Mouse (Mus musculus) megakaryocyte-erythroid progenitor cell, adult 5-6 weeks (primary cell): ENCODE data around the gene Bicd1. TPM values are rescaled to one million over a fixed set of nuclear protein-coding genes. Genes with fewer than 3 reads are reported as not detected.

Experiments used
- ATAC-seq: replicated peaks from 2 replicates; pipeline ENCODE4 v1.8.0; 2016; ENCODE audit warnings: mild to moderate bottlenecking, inconsistent platforms; ENCODE audit not compliant: severe bottlenecking, poor library complexity, low FRiP score, low TSS enrichment
- total RNA-seq, 2 experiments: library from RNA; stranded (forward) in 1 of 2; stranded (reverse) in 1 of 2; fragments of 200-1000, 215-1000 nt in 1 of 2; fragments of >200 nt in 1 of 2; fragmentation: Nextera tagmentation in 1 of 2; gene quantifications; 2 replicates each; pipeline ENCODE4 v1.2.3; 2014 to 2017

Bicd1 gene
- total RNA-seq, 2 experiments from 2014 or later: 9.2 to 12.7 TPM

DNA sequence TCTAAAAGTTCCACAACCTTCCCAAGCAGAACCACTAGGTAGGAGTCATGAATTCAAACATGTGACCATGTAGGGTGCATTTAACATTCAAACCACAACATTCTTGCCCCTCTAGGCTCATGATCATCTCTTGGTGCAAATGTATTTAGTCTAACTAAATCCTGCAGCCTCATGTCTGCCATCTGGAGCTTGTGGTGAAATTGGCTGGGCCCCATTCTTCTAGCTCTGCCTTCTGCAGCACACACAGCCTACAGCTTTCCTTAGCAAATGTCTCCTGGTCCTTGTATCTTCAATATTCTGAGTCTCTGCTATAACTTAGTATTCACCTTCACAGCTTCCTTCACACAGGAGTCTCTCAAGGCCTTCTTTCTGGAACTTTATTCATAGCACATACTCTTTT lies 87.2 kb downstream of the Bicd1 start:
- no peak for ATAC-seq

DNA sequence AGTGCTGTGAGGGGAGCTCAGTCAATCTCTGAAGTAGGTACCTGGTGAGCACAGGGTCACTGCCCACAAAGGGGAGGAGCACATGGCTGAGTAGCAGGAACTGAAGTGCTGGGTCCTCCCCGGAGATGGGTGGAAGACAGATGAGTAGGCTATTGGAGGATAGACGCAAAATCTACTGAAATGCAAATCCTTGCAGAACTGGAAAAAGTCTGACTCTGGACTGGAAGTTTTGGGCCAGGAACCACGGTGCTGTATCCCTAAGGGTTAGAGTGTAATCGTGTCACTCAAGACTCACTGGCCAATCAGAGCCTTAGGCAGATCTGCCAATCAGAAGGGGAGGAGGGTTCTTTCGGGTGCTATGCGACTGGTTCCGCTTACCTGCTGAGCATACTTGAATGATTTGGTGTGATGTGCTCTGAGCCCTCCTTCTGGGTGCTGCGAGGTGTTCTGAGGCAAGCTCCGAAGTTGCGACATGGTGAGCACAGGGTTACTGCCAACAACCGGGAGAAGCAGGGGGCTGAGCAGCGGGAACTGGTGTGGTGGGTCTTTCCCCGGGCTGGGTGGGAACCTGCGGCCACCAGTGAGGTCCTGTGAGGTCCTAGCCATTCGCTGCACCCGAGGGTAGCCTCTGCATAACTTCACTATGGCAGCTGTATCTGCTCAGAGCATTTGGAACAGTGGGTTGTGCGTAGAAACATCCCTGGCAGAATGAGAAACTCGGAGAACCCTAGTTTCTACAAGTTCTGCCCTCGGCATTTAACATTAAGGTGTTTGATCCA lies 157.2 kb downstream of the Bicd1 start:
- ATAC-seq: peak; percentile 98

DNA sequence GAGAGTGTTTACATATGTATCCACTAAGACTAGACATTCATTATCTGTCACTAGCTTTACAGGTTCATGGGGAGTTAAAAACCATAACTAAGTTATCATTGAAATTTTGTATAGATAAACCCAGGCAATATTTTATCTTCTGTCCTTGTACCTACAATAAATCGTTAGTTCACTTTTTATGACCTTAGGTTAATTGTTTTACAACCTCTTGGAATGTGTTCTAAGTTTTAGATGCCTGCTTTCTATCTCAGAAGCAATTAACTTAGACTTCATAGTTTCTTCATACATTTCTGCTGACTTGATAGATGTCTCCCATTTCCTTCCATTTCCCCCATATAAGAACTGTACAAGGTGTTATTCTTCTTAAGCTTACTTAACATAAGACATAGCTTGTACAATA lies 158.5 kb downstream of the Bicd1 start:
- no peak for ATAC-seq

GRCm38 (mm10) chr6:149574288-149574687 lies 165.6 kb downstream of the Bicd1 start:
- ATAC-seq: no peak

DNA sequence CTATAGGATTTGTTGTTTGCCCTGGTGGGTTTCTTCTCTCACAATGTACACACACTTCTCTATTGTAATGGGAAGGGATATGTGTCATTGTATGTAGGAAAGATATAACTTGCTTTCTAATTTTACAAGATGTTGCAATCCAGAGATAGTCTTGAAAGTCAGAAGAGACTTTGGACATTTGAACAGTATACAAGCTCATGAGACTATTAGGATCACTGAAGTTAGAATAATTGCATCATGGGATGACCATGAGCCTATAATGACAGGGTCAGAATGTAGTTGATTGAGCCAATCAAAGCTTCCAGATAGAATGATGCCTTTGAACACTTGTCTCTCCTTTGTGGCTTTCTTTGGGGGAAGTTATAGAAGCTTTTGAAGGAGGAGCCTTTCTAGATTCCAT lies 171.4 kb downstream of the Bicd1 start:
- no peak for ATAC-seq

- no peak for ATAC-seq
Measured at GRCm38 (mm10) chr6:149585708-149586504, 177.2 kb downstream of the Bicd1 start.

Other genes starting within 250 kb of the Bicd1 start
- 7.7 and 18.7 TPM in 2 replicates for gene Amn1, start 220.2 kb upstream of the Bicd1 start, total RNA-seq (2014; fragmentation: Nextera tagmentation)
- gene Amn1, start 220.2 kb upstream of the Bicd1 start, total RNA-seq (2017): 2.6 and 8.6 TPM in 2 replicates
- 48.3 and 72.8 TPM in 2 replicates for gene Resf1, start 99.5 kb upstream of the Bicd1 start, total RNA-seq (2014; fragmentation: Nextera tagmentation)
- 64.1 and 71.6 TPM in 2 replicates for gene Resf1, start 99.5 kb upstream of the Bicd1 start, total RNA-seq (2017)